Mouse (Mus musculus): ENCODE results near the gene Rrp8. TPM values are rescaled to one million over a fixed set of nuclear protein-coding genes. Genes with fewer than 3 reads are reported as not detected.
"Not testable (repeated sequence)": the region's sequence is repeated elsewhere in the genome, so short reads cannot be mapped to it uniquely, and the experiment has no call there.

Gene Rrp8
- polyA plus RNA-seq, 1 experiment from 2014 or later = 22.9 TPM

DNA sequence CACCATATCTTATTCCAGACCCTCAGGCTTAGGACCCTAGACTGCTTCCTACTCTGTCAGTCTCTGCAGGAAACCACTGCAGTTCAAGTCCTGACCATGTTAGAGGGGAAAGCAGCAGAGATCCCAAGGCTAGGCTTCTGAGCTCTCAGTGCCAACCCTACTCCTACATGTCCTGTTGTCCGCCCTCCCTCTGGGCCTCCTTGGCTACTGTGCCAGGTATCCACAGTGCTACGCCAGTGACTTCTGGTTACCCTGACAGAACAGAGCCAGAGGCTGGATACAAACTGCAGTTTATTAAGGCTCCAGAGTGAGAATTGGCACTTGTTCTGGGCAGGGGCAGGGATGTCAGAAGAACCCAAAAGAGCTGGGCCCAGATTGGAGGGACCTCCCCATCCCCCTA, 15.5 kb upstream of the Rrp8 start:
- Histone ChIP-seq H3K36me3 (ENCODE audit: control insufficient read depth, insufficient read depth, low read length) (peaks cover 55% of the 10 kb centered on the region), H3K4me3 (ENCODE audit: low read depth, low read length) (no peak overlapping the region), H3K27me3 (ENCODE audit: control insufficient read depth, insufficient read depth, low read length) (no peaks in the 10 kb centered on the region), H3K4me2 (ENCODE audit: low read depth, low read length) (no peak overlapping the region), H3K4me1 (ENCODE audit: control insufficient read depth, insufficient read depth, low read length) (0 out of 2 replicates have a peak, but pooled peaks cover 12% of the 10 kb centered on the region), H3K9me3 (ENCODE audit: control insufficient read depth, low read length) (no peaks in the 10 kb centered on the region), H3K9ac (replicated peaks; ENCODE audit: low read depth, low read length) (no peak overlapping the region), H3K27ac (ENCODE audit: low read depth, low read length) (peak overlapping the region; percentile 39; the same call in 1 of the 2 replicates)
- ATAC-seq (ENCODE audit: low read depth) = peak; percentile 7; the same call in 1 of the 2 replicates
- 92% methylated on average over 2 of the region's 2 CpGs for WGBS

DNA sequence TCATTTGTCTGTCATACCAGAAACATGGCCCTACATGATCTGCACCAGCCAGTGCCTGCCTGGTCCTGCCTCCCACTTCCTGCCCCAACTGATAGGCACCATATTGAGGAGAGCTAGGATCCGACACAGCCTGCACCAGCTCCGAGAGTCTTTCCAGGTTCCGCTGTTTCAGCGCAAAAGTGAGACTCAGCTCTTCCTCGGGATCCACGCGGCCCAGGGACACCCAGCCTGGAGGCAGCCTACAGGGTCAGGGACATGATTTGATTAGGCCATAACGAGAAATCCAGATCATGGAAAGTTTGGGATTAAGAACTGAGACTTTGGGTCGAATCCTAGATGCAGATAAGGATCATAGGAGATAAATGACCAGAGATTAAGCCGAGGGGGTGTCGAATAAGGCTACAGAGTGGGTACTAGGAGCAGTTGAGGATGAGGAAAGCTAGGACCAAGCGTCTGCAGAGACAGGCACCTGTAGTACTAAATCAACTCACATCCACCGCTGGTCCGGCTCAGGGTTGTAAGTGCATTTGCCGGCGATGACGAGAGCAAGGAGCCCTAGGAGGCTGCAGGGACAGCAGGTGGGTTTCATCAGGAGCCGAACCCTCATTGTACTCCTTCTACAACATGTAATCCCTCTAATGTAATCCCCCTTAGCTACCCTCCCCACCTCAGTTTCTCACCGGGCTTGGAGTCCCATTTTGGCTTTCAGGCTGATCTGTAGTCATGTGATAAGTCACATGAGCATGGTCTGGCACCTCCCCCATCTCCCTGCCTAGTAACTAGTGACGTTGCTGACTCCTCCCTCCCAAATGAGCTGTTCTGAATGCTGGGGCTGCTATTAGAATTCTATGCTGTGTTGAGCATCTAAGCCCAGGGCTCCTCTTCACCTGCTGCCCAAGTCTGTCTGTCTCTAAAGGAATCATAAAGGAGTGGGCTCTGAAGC, 14.6 kb upstream of the Rrp8 start, which contains the start of gene Tpp1:
Tpp1 (minus strand) TSS at position 745 of the 943 bp plus-strand sequence.
- Histone ChIP-seq H3K4me2 (ENCODE audit: low read depth, low read length) (peak within 1 kb of the TSS; percentile 58), H3K9ac (replicated peaks; ENCODE audit: low read depth, low read length) (peak within 1 kb of the TSS; percentile 44; the same call in 1 of the 2 replicates), H3K27me3 (ENCODE audit: control insufficient read depth, insufficient read depth, low read length) (no peaks in the 10 kb centered on the region), H3K4me3 (ENCODE audit: low read depth, low read length) (peak within 1 kb of the TSS; percentile 42), H3K36me3 (ENCODE audit: control insufficient read depth, insufficient read depth, low read length) (peaks cover 46% of the 10 kb centered on the region), H3K27ac (ENCODE audit: low read depth, low read length) (peak within 1 kb of the TSS; percentile 45; the same call in 1 of the 2 replicates), H3K9me3 (ENCODE audit: control insufficient read depth, low read length) (no peaks in the 10 kb centered on the region), H3K4me1 (ENCODE audit: control insufficient read depth, insufficient read depth, low read length) (0 out of 2 replicates have a peak, but pooled peaks cover 12% of the 10 kb centered on the region)
- ATAC-seq (ENCODE audit: low read depth) = peak; percentile 92
- 25% methylated on average over 20 of the region's 20 CpGs for WGBS

DNA sequence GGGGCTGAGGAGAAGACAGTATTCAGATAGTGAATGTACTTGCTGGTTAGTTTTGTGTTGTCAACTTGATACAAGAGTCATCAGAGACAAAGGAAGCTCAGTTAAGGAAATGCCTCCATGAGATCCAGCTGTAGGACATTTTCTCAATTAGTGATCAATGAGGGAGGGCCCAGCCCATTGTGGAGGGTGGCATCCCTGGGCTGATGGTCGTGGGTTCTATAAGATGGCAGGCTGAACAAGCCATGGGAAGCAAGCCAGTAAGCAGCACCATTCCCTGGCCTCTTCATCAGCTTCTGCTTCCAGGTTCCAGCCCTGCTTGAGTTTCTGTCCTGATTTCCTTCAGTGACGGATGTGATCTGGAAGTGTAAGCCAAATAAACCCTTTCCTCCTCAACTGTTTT, 10.6 kb upstream of the Rrp8 start:
- peaks cover 6% of the 10 kb centered on the region; the same call in 1 of the 2 replicates for H3K36me3 ChIP-seq (ENCODE audit: control insufficient read depth, insufficient read depth, low read length)
- no peaks in the 10 kb centered on the region for H3K27me3 ChIP-seq (ENCODE audit: control insufficient read depth, insufficient read depth, low read length)
- H3K9me3 ChIP-seq (ENCODE audit: control insufficient read depth, low read length) = no peaks in the 10 kb centered on the region
- ATAC-seq (ENCODE audit: low read depth) = no peak
- no peak overlapping the region for H3K9ac ChIP-seq (replicated peaks; ENCODE audit: low read depth, low read length)
- no peak overlapping the region for H3K4me3 ChIP-seq (ENCODE audit: low read depth, low read length)
- no peak overlapping the region for H3K4me2 ChIP-seq (ENCODE audit: low read depth, low read length)
- peaks cover 15% of the 10 kb centered on the region for H3K4me1 ChIP-seq (ENCODE audit: control insufficient read depth, insufficient read depth, low read length)
- WGBS = 81% methylated on average over 2 of the region's 2 CpGs
- H3K27ac ChIP-seq (ENCODE audit: low read depth, low read length) = no peak overlapping the region

DNA sequence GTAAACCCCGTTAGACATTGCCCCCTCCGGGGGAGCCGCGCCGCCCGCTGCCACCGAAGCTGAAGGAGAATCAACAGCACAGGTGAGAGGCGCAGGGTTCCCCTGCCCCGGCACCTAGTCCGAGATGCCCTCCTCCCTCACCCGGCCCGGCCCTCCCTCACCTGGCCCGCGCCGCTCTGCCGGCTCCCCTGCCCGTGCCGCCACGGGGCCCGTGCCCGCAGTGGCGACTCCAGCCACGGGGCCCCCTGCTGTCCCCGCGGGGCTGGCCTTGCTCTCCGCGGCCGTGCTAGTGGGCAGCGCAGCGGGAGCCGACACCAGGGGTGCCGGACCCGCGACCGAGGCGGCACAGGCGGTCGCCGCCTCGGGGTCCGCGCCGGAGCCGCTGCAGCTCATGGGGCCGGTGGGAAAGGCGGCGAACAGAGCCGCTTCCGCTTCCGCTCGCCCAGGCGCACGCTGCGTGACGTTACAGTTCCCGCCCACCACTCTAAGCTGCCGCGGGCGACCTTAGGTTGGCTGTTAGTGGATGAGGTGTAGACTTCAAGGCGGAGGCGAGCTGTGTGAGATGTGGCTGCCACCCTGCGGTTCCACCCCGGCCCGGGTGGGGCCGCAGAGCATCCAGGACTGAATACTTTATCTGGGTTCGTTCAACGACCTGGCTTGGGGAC, 6.9 kb upstream of the Rrp8 start, which contains the start of gene Taf10:
Taf10 (minus strand) TSS at position 436 of the 665 bp plus-strand sequence.
- H3K9ac ChIP-seq (replicated peaks; ENCODE audit: low read depth, low read length) = peak within 1 kb of the TSS; percentile 92
- no peaks in the 10 kb centered on the region for H3K9me3 ChIP-seq (ENCODE audit: control insufficient read depth, low read length)
- peak; percentile 98 for ATAC-seq (ENCODE audit: low read depth)
- peak within 1 kb of the TSS; percentile 93 for H3K4me3 ChIP-seq (ENCODE audit: low read depth, low read length)
- peak within 1 kb of the TSS; percentile 78 for H3K27ac ChIP-seq (ENCODE audit: low read depth, low read length)
- peak within 1 kb of the TSS; percentile 87 for H3K4me2 ChIP-seq (ENCODE audit: low read depth, low read length)
- under 1% methylated on average over 67 of the region's 67 CpGs for WGBS
- no peaks in the 10 kb centered on the region for H3K27me3 ChIP-seq (ENCODE audit: control insufficient read depth, insufficient read depth, low read length)
- H3K36me3 ChIP-seq (ENCODE audit: control insufficient read depth, insufficient read depth, low read length) = peaks cover 17% of the 10 kb centered on the region; the same call in 1 of the 2 replicates
- peaks cover 7% of the 10 kb centered on the region for H3K4me1 ChIP-seq (ENCODE audit: control insufficient read depth, insufficient read depth, low read length)

DNA sequence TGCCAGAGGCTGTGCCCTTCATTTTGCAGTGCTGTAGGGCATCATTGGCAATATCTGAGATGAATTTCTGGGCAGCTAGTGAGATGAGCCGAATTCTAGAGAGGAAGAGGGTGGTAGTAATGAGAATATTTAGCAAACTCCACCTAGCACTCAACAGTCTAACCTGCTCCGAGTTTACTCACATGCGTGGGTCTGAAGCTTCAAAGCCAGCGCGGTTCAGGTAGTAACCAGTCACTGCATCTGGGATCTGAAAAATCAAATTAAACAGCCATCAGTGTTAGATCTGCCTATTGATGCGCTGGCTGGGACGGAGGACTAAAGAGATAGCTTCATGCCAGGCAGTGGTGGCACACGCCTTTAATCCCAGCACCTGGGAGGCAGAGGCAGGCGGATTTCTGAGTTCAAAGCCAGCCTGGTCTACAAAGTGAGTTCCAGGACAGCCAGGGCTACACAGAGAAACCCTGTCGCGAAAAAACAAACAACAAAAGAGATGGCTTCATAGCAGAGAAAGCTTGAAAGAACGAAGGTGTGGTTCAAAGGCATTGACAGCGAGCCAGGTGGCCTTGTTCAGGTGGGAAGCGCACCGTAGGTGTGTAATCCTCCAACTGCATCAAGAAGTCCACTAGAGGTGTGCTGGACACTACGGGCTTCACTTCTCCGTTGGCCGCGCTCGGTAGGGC, 6.2 kb upstream of the Rrp8 start:
- H3K4me1 ChIP-seq (ENCODE audit: control insufficient read depth, insufficient read depth, low read length); H3K27me3 ChIP-seq (ENCODE audit: control insufficient read depth, insufficient read depth, low read length); ATAC-seq (ENCODE audit: low read depth); H3K9me3 ChIP-seq (ENCODE audit: control insufficient read depth, low read length); H3K27ac ChIP-seq (ENCODE audit: low read depth, low read length): not testable (repeated sequence)
- Histone ChIP-seq H3K9ac (replicated peaks; ENCODE audit: low read depth, low read length) (peak overlapping the region; percentile 92), H3K4me3 (ENCODE audit: low read depth, low read length) (peak overlapping the region; percentile 93), H3K4me2 (ENCODE audit: low read depth, low read length) (peak overlapping the region; percentile 87), H3K36me3 (ENCODE audit: control insufficient read depth, insufficient read depth, low read length) (peaks cover 17% of the 10 kb centered on the region; the same call in 1 of the 2 replicates)
- WGBS = 39% methylated on average over 20 of the region's 20 CpGs

DNA sequence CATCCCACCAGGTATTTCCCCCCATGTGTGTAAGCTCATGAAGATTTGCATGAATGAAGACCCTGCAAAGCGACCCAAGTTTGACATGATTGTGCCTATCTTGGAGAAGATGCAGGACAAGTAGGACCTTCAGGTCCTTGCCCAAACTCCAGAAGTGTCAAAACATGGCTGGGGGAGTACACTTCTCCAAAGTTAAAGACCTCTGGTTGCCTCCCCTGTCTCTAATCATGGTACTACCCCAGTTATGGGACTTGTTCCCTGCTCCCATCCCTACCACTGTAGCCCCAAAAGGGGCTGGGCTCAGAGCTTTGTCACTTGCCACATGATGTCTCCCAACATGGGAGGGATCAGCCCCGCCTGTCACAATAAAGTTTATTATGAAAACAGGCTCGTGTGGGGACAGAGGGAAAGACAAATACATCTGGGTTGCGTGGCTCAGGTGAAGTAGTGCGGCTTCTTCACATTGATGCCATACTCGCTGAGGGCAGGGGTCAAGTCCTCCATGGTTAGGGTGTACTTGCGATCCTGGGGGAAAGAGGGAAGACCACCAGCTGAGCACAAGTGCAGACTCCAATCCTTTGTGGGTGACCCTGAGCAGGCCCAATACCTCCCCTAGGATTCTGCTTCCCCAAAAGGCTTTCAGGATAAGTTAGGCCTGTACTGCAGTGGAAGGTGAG, 5.5 kb upstream of the Rrp8 start:
- WGBS = 79% methylated on average over 7 of the region's 7 CpGs
- not testable (repeated sequence) for H3K4me2 ChIP-seq (ENCODE audit: low read depth, low read length); H3K27ac ChIP-seq (ENCODE audit: low read depth, low read length); H3K9ac ChIP-seq (replicated peaks; ENCODE audit: low read depth, low read length); H3K4me3 ChIP-seq (ENCODE audit: low read depth, low read length); H3K27me3 ChIP-seq (ENCODE audit: control insufficient read depth, insufficient read depth, low read length); ATAC-seq (ENCODE audit: low read depth); H3K4me1 ChIP-seq (ENCODE audit: control insufficient read depth, insufficient read depth, low read length); H3K9me3 ChIP-seq (ENCODE audit: control insufficient read depth, low read length)
- H3K36me3 ChIP-seq (ENCODE audit: control insufficient read depth, insufficient read depth, low read length) = peaks cover 17% of the 10 kb centered on the region; the same call in 1 of the 2 replicates

DNA sequence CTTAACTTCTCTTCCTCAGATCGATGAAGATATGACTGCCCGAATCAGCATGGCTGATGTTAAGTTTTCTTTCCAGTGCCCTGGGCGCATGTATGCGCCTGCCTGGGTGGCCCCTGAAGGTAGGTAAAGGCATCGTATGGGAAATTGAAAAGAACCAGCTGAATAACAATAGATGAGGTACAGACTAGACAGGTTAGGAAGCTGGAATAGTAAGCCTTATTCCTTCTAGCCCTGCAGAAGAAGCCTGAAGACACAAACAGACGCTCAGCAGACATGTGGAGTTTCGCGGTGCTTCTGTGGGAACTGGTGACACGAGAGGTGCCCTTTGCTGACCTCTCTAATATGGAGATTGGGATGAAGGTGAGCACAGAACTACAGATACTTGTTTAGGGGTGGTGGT, 4.8 kb upstream of the Rrp8 start:
- no peak overlapping the region for H3K4me3 ChIP-seq (ENCODE audit: low read depth, low read length)
- H3K9me3 ChIP-seq (ENCODE audit: control insufficient read depth, low read length) = no peaks in the 10 kb centered on the region
- peaks cover 17% of the 10 kb centered on the region; the same call in 1 of the 2 replicates for H3K36me3 ChIP-seq (ENCODE audit: control insufficient read depth, insufficient read depth, low read length)
- no peaks in the 10 kb centered on the region for H3K27me3 ChIP-seq (ENCODE audit: control insufficient read depth, insufficient read depth, low read length)
- H3K9ac ChIP-seq (replicated peaks; ENCODE audit: low read depth, low read length) = no peak overlapping the region
- no peak overlapping the region for H3K4me2 ChIP-seq (ENCODE audit: low read depth, low read length)
- WGBS = 94% methylated on average over 9 of the region's 9 CpGs
- peaks cover 14% of the 10 kb centered on the region for H3K4me1 ChIP-seq (ENCODE audit: control insufficient read depth, insufficient read depth, low read length)
- H3K27ac ChIP-seq (ENCODE audit: low read depth, low read length) = no peak overlapping the region
- ATAC-seq (ENCODE audit: low read depth) = no peak

DNA sequence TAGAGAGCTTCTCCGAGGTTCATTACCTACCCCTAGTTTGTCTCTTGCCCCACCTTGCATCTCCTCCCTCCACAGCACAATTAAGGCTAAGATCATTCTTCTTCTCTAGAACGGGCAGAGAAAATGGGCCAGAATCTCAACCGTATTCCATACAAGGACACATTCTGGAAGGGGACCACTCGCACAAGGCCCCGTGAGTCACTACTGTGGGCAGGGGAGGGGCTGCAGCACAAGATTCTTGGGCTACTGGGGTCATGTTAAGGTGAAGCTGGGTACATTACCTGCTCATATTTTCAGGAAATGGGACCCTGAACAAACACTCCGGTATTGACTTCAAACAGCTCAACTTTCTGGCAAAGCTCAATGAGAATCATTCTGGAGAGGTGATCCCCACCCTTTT, 3.7 kb upstream of the Rrp8 start:
- 90% methylated on average over 6 of the region's 6 CpGs for WGBS
- no peak overlapping the region for H3K4me2 ChIP-seq (ENCODE audit: low read depth, low read length)
- H3K27ac ChIP-seq (ENCODE audit: low read depth, low read length) = no peak overlapping the region
- H3K4me1 ChIP-seq (ENCODE audit: control insufficient read depth, insufficient read depth, low read length) = peaks cover 14% of the 10 kb centered on the region
- H3K4me3 ChIP-seq (ENCODE audit: low read depth, low read length) = no peak overlapping the region
- no peak overlapping the region for H3K9ac ChIP-seq (replicated peaks; ENCODE audit: low read depth, low read length)
- no peaks in the 10 kb centered on the region for H3K27me3 ChIP-seq (ENCODE audit: control insufficient read depth, insufficient read depth, low read length)
- no peaks in the 10 kb centered on the region for H3K9me3 ChIP-seq (ENCODE audit: control insufficient read depth, low read length)
- peaks cover 17% of the 10 kb centered on the region; the same call in 1 of the 2 replicates for H3K36me3 ChIP-seq (ENCODE audit: control insufficient read depth, insufficient read depth, low read length)
- ATAC-seq (ENCODE audit: low read depth) = no peak
